Mouse (Mus musculus): Measurements from ENCODE around the gene Fuca1.
"Not testable (repeated sequence)": the region's sequence is repeated elsewhere in the genome, so short reads cannot be mapped to it uniquely, and the experiment has no call there.

Gene Fuca1

GRCm38 (mm10) chr4:135953179-135953578, 32.6 kb downstream of the Fuca1 start:
- DNase-seq (ENCODE audit: low spot score): no peak

- DNase-seq (ENCODE audit: low spot score): no peak
Observed at GRCm38 (mm10) chr4:135954241-135954640, 33.7 kb downstream of the Fuca1 start.

- DNase-seq (ENCODE audit: low spot score): no peak
Observed at GRCm38 (mm10) chr4:135955886-135956285, 35.4 kb downstream of the Fuca1 start.

GRCm38 (mm10) chr4:135958354-135958753, 37.8 kb downstream of the Fuca1 start:
- no peak for DNase-seq (ENCODE audit: low spot score)

- peak; percentile 77 for DNase-seq (ENCODE audit: low spot score)
Observed at GRCm38 (mm10) chr4:135960717-135961116, 40.2 kb downstream of the Fuca1 start.

- no peak for DNase-seq (ENCODE audit: low spot score)
Observed at GRCm38 (mm10) chr4:135961709-135962108, 41.2 kb downstream of the Fuca1 start.

- DNase-seq (ENCODE audit: low spot score): no peak
Observed at GRCm38 (mm10) chr4:135962198-135962597, 41.7 kb downstream of the Fuca1 start.

- no peak for DNase-seq (ENCODE audit: low spot score)
Observed at GRCm38 (mm10) chr4:135962946-135963345, 42.4 kb downstream of the Fuca1 start.

- peak; percentile 83 for DNase-seq (ENCODE audit: low spot score)
Observed at GRCm38 (mm10) chr4:135963457-135964193, 43.1 kb downstream of the Fuca1 start, which contains the start of gene Gale. TSS of gene Gale (plus strand) at chr4:135963727.

- DNase-seq (ENCODE audit: low spot score): peak; percentile 46
Observed at GRCm38 (mm10) chr4:135964426-135964825, 43.9 kb downstream of the Fuca1 start.

- DNase-seq (ENCODE audit: low spot score): no peak
Observed at GRCm38 (mm10) chr4:135965113-135965512, 44.6 kb downstream of the Fuca1 start.

- DNase-seq (ENCODE audit: low spot score): no peak
Observed at GRCm38 (mm10) chr4:135966283-135966682, 45.7 kb downstream of the Fuca1 start.

GRCm38 (mm10) chr4:135967086-135967760, 46.7 kb downstream of the Fuca1 start:
- no peak for DNase-seq (ENCODE audit: low spot score)

GRCm38 (mm10) chr4:135968271-135968869, 47.8 kb downstream of the Fuca1 start:
- no peak for DNase-seq (ENCODE audit: low spot score)

- no peak for DNase-seq (ENCODE audit: low spot score)
Observed at GRCm38 (mm10) chr4:135969070-135969750, 48.7 kb downstream of the Fuca1 start.

- DNase-seq (ENCODE audit: low spot score): no peak
Observed at GRCm38 (mm10) chr4:135970585-135970984, 50.0 kb downstream of the Fuca1 start.

- DNase-seq (ENCODE audit: low spot score): peak; percentile 7
Observed at GRCm38 (mm10) chr4:135971805-135972555, 51.4 kb downstream of the Fuca1 start.

GRCm38 (mm10) chr4:135972556-135972906, 52.0 kb downstream of the Fuca1 start, which contains the start of gene Lypla2:
TSS of gene Lypla2 (minus strand) at chr4:135972626.
- peak; percentile 43 for DNase-seq (ENCODE audit: low spot score)

GRCm38 (mm10) chr4:135972911-135973811, 52.6 kb downstream of the Fuca1 start:
- peak; percentile 0 for DNase-seq (ENCODE audit: low spot score)

GRCm38 (mm10) chr4:135976146-135976545, 55.6 kb downstream of the Fuca1 start:
- no peak for DNase-seq (ENCODE audit: low spot score)

- DNase-seq (ENCODE audit: low spot score): not testable (repeated sequence)
Observed at GRCm38 (mm10) chr4:135980223-135980622, 59.7 kb downstream of the Fuca1 start.

All from spleen, adult 12 weeks (tissue).